Mouse (Mus musculus) cortical plate, adult 2 months (tissue): Measurements from ENCODE around the gene Hist1h4f.

Experiments used
- CTCF ChIP-seq: fragments of 200-500 bp; IDR thresholded peaks from 2 replicates; pipeline ENCODE4 v1.5.1; 2011; ENCODE audit warnings: mild to moderate bottlenecking, control low read depth, low read length; ENCODE audit not compliant: insufficient read depth; ENCODE audit errors: extremely low read depth
- POLR2A ChIP-seq: fragments of 200-500 bp; IDR thresholded peaks from 2 replicates; pipeline ENCODE4 v1.6.1; 2011; ENCODE audit warnings: mild to moderate bottlenecking, low read length, control low read depth; ENCODE audit not compliant: insufficient read depth; ENCODE audit errors: extremely low read depth

- TF ChIP-seq CTCF (no peak), POLR2A (no peak)
Measured at GRCm38 (mm10) chr13:23521703-23522102, 29.7 kb downstream of the Hist1h4f start.
